Mouse (Mus musculus) cerebellum, adult 9-11 months (tissue): ENCODE data around the gene Vmn1r62.
"Not testable (repeated sequence)": the region's sequence is repeated elsewhere in the genome, so short reads cannot be mapped to it uniquely, and the experiment has no call there.

Source experiments
- DNase-seq: peaks from one replicate; pipeline ENCODE4 v3.0.0; 2022

Vmn1r62 gene

DNA sequence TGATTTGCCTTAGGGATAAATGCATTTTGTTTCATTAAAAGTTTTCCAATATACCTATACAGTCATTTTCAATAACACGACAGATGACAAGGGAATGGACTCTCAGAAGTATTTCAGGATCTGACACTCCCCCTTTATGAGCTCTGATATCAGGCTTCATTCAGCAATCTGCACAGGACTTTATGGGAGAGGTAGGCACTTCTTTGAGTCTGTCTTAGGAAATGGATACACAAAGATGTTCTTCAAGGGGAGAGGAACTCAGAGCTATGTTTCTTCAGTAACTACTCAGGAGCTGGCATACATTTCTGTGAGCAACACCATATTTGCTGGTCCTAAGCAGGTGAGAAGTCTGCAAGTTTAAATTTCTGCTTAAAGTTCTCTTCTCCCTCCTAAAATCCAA is at the start of gene Vmn1r62:
TSS of gene Vmn1r62 (plus strand) at position 301 of the 400 bp plus-strand sequence.
- not testable (repeated sequence) for DNase-seq
